In the genomic region with DNA sequence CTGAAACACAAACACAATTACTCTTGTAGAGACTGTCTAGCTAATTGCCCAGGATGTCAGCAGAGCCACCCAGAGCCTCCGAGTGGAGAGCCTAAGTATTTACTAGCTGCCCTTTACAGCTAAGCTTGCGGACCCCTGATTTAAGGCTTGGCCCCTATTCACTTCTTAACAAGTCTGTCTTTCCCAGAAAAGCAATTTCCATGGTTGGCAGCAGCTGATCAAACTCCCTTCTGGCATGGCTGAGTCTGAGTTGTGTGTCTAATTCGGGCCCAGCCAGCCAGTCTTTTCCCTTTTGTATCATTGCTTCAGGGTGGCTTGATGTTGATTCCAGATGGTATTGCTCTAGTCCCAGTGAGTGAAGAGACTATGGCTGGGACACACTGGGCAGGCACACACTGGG, we compare ENCODE assay signal across 24 mouse cellular contexts. TPM values are rescaled to one million over a fixed set of nuclear protein-coding genes. Genes with fewer than 3 reads are reported as not detected.
DNase-seq lines count a peak whose midpoint lies in the region; ATAC-seq and TF ChIP-seq lines count a peak whose summit lies in the region.
"Had no signal": no experiment of that assay in that cellular context is flagged by ENCODE, and none has a peak within 500 bp of the region (broad histone marks: within the 10 kb centered on the region; RNA-seq: fewer than 3 reads in every experiment).

No protein-coding gene starts in this region.

- H3K27ac ChIP-seq in forebrain, postnatal 0 days (ENCODE audit: low read depth, low read length): peak overlapping the region; percentile 36; the same call in 1 of the 2 replicates
- H3K27ac ChIP-seq in forebrain, embryonic 15.5 days (replicated peaks): no peak overlapping the region
- no peak overlapping the region for H3K27ac ChIP-seq in midbrain, embryonic 12.5 days (replicated peaks)
- H3K27ac ChIP-seq in midbrain, embryonic 11.5 days (ENCODE audit: low read depth, low read length): no peak overlapping the region
- H3K27ac ChIP-seq in hindbrain, postnatal 0 days: no peak overlapping the region
- H3K27ac ChIP-seq in neural tube, embryonic 14.5 days (ENCODE audit: low read depth, low read length): no peak overlapping the region
- H3K27ac ChIP-seq: embryonic facial prominence, embryonic 13.5 days; hindbrain, embryonic 15.5 days; kidney, postnatal 0 days; layer of hippocampus, adult 2 months; limb, embryonic 12.5 days; liver, embryonic 13.5 days; lung, embryonic 15.5 days; macrophage had no signal

- ATAC-seq in forebrain, postnatal 0 days: peak; percentile 51
- no peak for ATAC-seq in forebrain, embryonic 15.5 days (replicated peaks)
- peak; percentile 47; the same call in 1 of the 2 replicates for ATAC-seq in midbrain, embryonic 12.5 days (ENCODE audit: low FRiP score, low read depth)
- ATAC-seq in midbrain, embryonic 11.5 days (ENCODE audit: low FRiP score): no peak
- ATAC-seq in hindbrain, postnatal 0 days: 0 out of 2 replicates have a peak, but pooled peaks have one; percentile 48
- peak; percentile 60 for ATAC-seq in neural tube, embryonic 14.5 days (ENCODE audit: low read depth)
- ATAC-seq: Patski had no signal

- no peak overlapping the region for H3K9ac ChIP-seq in forebrain, postnatal 0 days
- H3K9ac ChIP-seq in forebrain, embryonic 15.5 days (replicated peaks): no peak overlapping the region
- no peak overlapping the region for H3K9ac ChIP-seq in midbrain, embryonic 12.5 days (replicated peaks)
- no peak overlapping the region for H3K9ac ChIP-seq in midbrain, embryonic 11.5 days (ENCODE audit: low read length)
- H3K9ac ChIP-seq in hindbrain, postnatal 0 days (replicated peaks; ENCODE audit: low read length): no peak overlapping the region
- H3K9ac ChIP-seq in neural tube, embryonic 14.5 days (replicated peaks; ENCODE audit: low read depth, low read length): no peak overlapping the region
- H3K9ac ChIP-seq: embryonic facial prominence, embryonic 13.5 days; hindbrain, embryonic 15.5 days; limb, embryonic 12.5 days; liver, embryonic 13.5 days; lung, embryonic 15.5 days had no signal

- H3K4me3 ChIP-seq in forebrain, postnatal 0 days (ENCODE audit: low read depth, low read length): no peak overlapping the region
- H3K4me3 ChIP-seq in forebrain, embryonic 15.5 days: no peak overlapping the region
- no peak overlapping the region for H3K4me3 ChIP-seq in midbrain, embryonic 12.5 days
- no peak overlapping the region for H3K4me3 ChIP-seq in midbrain, embryonic 11.5 days (ENCODE audit: low read depth, low read length)
- H3K4me3 ChIP-seq in hindbrain, postnatal 0 days (ENCODE audit: low read length): no peak overlapping the region
- H3K4me3 ChIP-seq in neural tube, embryonic 14.5 days (ENCODE audit: low read depth, low read length): no peak overlapping the region
- H3K4me3 ChIP-seq: embryonic facial prominence, embryonic 13.5 days; hindbrain, embryonic 15.5 days; layer of hippocampus, adult 2 months; limb, embryonic 12.5 days; liver, embryonic 13.5 days; lung, embryonic 15.5 days had no signal

- H3K4me1 ChIP-seq in forebrain, postnatal 0 days (ENCODE audit: insufficient read depth): peaks cover 10% of the 10 kb centered on the region; the same call in 1 of the 2 replicates
- H3K4me1 ChIP-seq in forebrain, embryonic 15.5 days: no peaks in the 10 kb centered on the region
- H3K4me1 ChIP-seq in midbrain, embryonic 12.5 days: no peaks in the 10 kb centered on the region
- H3K4me1 ChIP-seq in midbrain, embryonic 11.5 days (ENCODE audit: control insufficient read depth, insufficient read depth, low read length): peaks cover 10% of the 10 kb centered on the region
- no peaks in the 10 kb centered on the region for H3K4me1 ChIP-seq in hindbrain, postnatal 0 days (ENCODE audit: insufficient read depth, low read length)
- no peaks in the 10 kb centered on the region for H3K4me1 ChIP-seq in neural tube, embryonic 14.5 days (ENCODE audit: control insufficient read depth, insufficient read depth, low read length)
- H3K4me1 ChIP-seq: limb, embryonic 12.5 days; liver, embryonic 13.5 days; lung, embryonic 15.5 days had no signal

- DNase-seq in forebrain, postnatal 0 days: peak; percentile 52
- no peak for DNase-seq in midbrain, embryonic 11.5 days (ENCODE audit: low spot score, missing footprints)
- DNase-seq in hindbrain, postnatal 0 days (ENCODE audit: low spot score): peak; percentile 46
- no peak for DNase-seq in adrenal gland, postnatal 25 days
- no peak for DNase-seq in MN1 (ENCODE audit: low spot score)
- DNase-seq: B cell, adult 2 months; cerebellum, adult 11 months; cerebellum, postnatal 25 days; gastrocnemius, postnatal 10 days; heart, adult 18-20 months; kidney, adult 11 months; liver, embryonic 13.5 days; right cerebral cortex, adult 18-20 months had no signal

- no peak for TF ChIP-seq CTCF in forebrain, postnatal 0 days (IDR thresholded peaks at IDR 0.05; ENCODE audit: low read depth)
- no peak for TF ChIP-seq CTCF in hindbrain, postnatal 0 days (IDR thresholded peaks at IDR 0.05; ENCODE audit: low read depth)

- no peaks in the 10 kb centered on the region for H3K36me3 ChIP-seq in forebrain, postnatal 0 days (ENCODE audit: insufficient read depth)
- H3K36me3 ChIP-seq in forebrain, embryonic 15.5 days: no peaks in the 10 kb centered on the region
- no peaks in the 10 kb centered on the region for H3K36me3 ChIP-seq in midbrain, embryonic 12.5 days
- no peaks in the 10 kb centered on the region for H3K36me3 ChIP-seq in midbrain, embryonic 11.5 days (ENCODE audit: control insufficient read depth, insufficient read depth, low read length)
- H3K36me3 ChIP-seq in hindbrain, postnatal 0 days (ENCODE audit: insufficient read depth, low read length): no peaks in the 10 kb centered on the region
- no peaks in the 10 kb centered on the region for H3K36me3 ChIP-seq in neural tube, embryonic 14.5 days (ENCODE audit: control insufficient read depth, insufficient read depth, low read length)
- H3K36me3 ChIP-seq: embryonic facial prominence, embryonic 13.5 days; hindbrain, embryonic 15.5 days; limb, embryonic 12.5 days; liver, embryonic 13.5 days; lung, embryonic 15.5 days had no signal

- no peak overlapping the region for H3K4me2 ChIP-seq in forebrain, postnatal 0 days (ENCODE audit: low read depth)
- no peak overlapping the region for H3K4me2 ChIP-seq in forebrain, embryonic 15.5 days (replicated peaks)
- no peak overlapping the region for H3K4me2 ChIP-seq in midbrain, embryonic 12.5 days (replicated peaks)
- H3K4me2 ChIP-seq in midbrain, embryonic 11.5 days: no peak overlapping the region
- no peak overlapping the region for H3K4me2 ChIP-seq in hindbrain, postnatal 0 days (ENCODE audit: low read depth, low read length)
- no peak overlapping the region for H3K4me2 ChIP-seq in neural tube, embryonic 14.5 days (ENCODE audit: low read depth, low read length)
- H3K4me2 ChIP-seq: embryonic facial prominence, embryonic 13.5 days; hindbrain, embryonic 15.5 days; limb, embryonic 12.5 days; liver, embryonic 13.5 days; lung, embryonic 15.5 days had no signal

- 23% methylated on average over 3 of the region's 3 CpGs for WGBS in forebrain, postnatal 0 days
- WGBS in forebrain, embryonic 15.5 days: 45% methylated on average over 3 of the region's 3 CpGs
- 27% methylated on average over 3 of the region's 3 CpGs for WGBS in midbrain, embryonic 12.5 days
- 36% methylated on average over 3 of the region's 3 CpGs for WGBS in midbrain, embryonic 11.5 days
- WGBS in hindbrain, postnatal 0 days: 41% methylated on average over 3 of the region's 3 CpGs
- WGBS in neural tube, embryonic 14.5 days: 20% methylated on average over 3 of the region's 3 CpGs

- H3K27me3 ChIP-seq in forebrain, postnatal 0 days (ENCODE audit: insufficient read depth, low read length): no peaks in the 10 kb centered on the region
- no peaks in the 10 kb centered on the region for H3K27me3 ChIP-seq in forebrain, embryonic 15.5 days
- H3K27me3 ChIP-seq in midbrain, embryonic 12.5 days: peaks cover 20% of the 10 kb centered on the region
- H3K27me3 ChIP-seq in midbrain, embryonic 11.5 days (ENCODE audit: control insufficient read depth, insufficient read depth, low read length): no peaks in the 10 kb centered on the region
- no peaks in the 10 kb centered on the region for H3K27me3 ChIP-seq in hindbrain, postnatal 0 days (ENCODE audit: insufficient read depth, low read length)
- no peaks in the 10 kb centered on the region for H3K27me3 ChIP-seq in neural tube, embryonic 14.5 days (ENCODE audit: control insufficient read depth, insufficient read depth, low read length)
- H3K27me3 ChIP-seq: hindbrain, embryonic 15.5 days; liver, embryonic 13.5 days; lung, embryonic 15.5 days had no signal

- no peaks in the 10 kb centered on the region for H3K9me3 ChIP-seq in forebrain, postnatal 0 days (ENCODE audit: low read length)
- H3K9me3 ChIP-seq in forebrain, embryonic 15.5 days: no peaks in the 10 kb centered on the region
- H3K9me3 ChIP-seq in midbrain, embryonic 12.5 days: no peaks in the 10 kb centered on the region
- no peaks in the 10 kb centered on the region for H3K9me3 ChIP-seq in midbrain, embryonic 11.5 days (ENCODE audit: control insufficient read depth, low read length)
- no peaks in the 10 kb centered on the region for H3K9me3 ChIP-seq in hindbrain, postnatal 0 days (ENCODE audit: low read length)
- no peaks in the 10 kb centered on the region for H3K9me3 ChIP-seq in neural tube, embryonic 14.5 days (ENCODE audit: control insufficient read depth, low read length)
- H3K9me3 ChIP-seq: embryonic facial prominence, embryonic 13.5 days; hindbrain, embryonic 15.5 days; limb, embryonic 12.5 days; liver, embryonic 13.5 days; lung, embryonic 15.5 days had no signal

RNA-seq across cellular contexts. Expression of a gene that starts 37.4 kb away (rescaled TPM):
- 67.6 and 103 TPM in 2 replicates for total RNA-seq in forebrain, postnatal 0 days (2014; rRNA removed)
- polyA plus RNA-seq in forebrain, postnatal 0 days (2015; fragmentation: Nextera tagmentation; extraction: Ambion mirVana): 33.0 and 58.4 TPM in 2 replicates
- polyA plus RNA-seq in forebrain, embryonic 15.5 days (2015; fragmentation: Nextera tagmentation; extraction: Ambion mirVana): 21.8 and 30.0 TPM in 2 replicates
- 32.5 and 33.3 TPM in 2 replicates for polyA plus RNA-seq in midbrain, embryonic 12.5 days (2016; fragmentation: Nextera tagmentation; extraction: Ambion mirVana)
- polyA plus RNA-seq in midbrain, embryonic 11.5 days (2014; fragmentation: Nextera tagmentation; extraction: Ambion mirVana): 14.7 TPM in 2 replicates
- 145 and 146 TPM in 2 replicates for total RNA-seq in hindbrain, postnatal 0 days (2014; rRNA removed)
- polyA plus RNA-seq in hindbrain, postnatal 0 days (2015; fragmentation: Nextera tagmentation; extraction: Ambion mirVana): 61.5 and 70.8 TPM in 2 replicates
- 30.5 and 31.9 TPM in 2 replicates for polyA plus RNA-seq in neural tube, embryonic 14.5 days (2014; fragmentation: Nextera tagmentation; extraction: Ambion mirVana)
- total RNA-seq in adrenal gland, postnatal 25 days (2021): 0.57 and 0.76 TPM in 2 replicates

Comparison
In these comparisons a context has a peak if more than half of its experiments do, and no peak if none do; other contexts are left out.
1. ATAC-seq: peak in forebrain, postnatal 0 days (single experiment), midbrain, embryonic 12.5 days (single experiment), hindbrain, postnatal 0 days (single experiment) and neural tube, embryonic 14.5 days (single experiment); none in forebrain, embryonic 15.5 days (single experiment) and midbrain, embryonic 11.5 days (single experiment).
2. DNase-seq: peak in forebrain, postnatal 0 days (single experiment) and hindbrain, postnatal 0 days (single experiment); none in midbrain, embryonic 11.5 days (single experiment), adrenal gland, postnatal 25 days (single experiment) and MN1 (single experiment).